Comparison of ENCODE assay signal across 8 mouse cellular contexts in the genomic region with DNA sequence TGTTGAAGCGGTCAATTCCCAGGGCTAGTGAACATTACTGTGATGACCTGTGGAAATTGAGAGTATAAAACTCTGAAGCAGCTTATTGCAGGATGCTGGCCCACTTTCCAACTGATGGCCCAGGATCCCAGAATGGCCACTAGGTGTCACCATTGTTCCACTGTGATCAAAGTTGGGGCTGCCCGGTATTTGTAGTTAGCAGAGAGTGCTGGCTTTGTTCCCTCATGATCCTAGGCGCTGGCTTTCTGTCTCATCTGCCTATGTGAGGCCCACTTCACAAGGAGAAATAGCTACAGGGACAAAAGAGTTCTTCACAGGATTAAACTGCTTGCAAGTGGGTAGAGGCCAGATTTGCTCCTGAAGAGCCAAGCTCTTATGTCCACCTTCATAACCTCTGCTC. TPM values are rescaled to one million over a fixed set of nuclear protein-coding genes. Genes with fewer than 3 reads are reported as not detected.
A peak's percentile ranks its signal among the peaks of the same experiment; 100 is the strongest.
DNase-seq lines count a peak whose midpoint lies in the region; ATAC-seq and TF ChIP-seq lines count a peak whose summit lies in the region.

No protein-coding gene starts in this region.

- peak; percentile 80 for DNase-seq in A20 (ENCODE audit: low read depth, low spot score)
- DNase-seq in adrenal gland, postnatal 36 days, result peak; percentile 81 to 82
- DNase-seq in heart, adult 8-10 months (ENCODE audit: low spot score), result peak; percentile 88
- peak; percentile 86 for DNase-seq in kidney, adult 9 months
- DNase-seq in midbrain, postnatal 0 days (ENCODE audit: low spot score), result peak; percentile 93
- peak; percentile 58 to 80 for DNase-seq in spleen, postnatal 10 days (ENCODE audit: low spot score in 2 of 2)

- H3K4me2 ChIP-seq in embryonic facial prominence, embryonic 12.5 days (replicated peaks), result no peak overlapping the region
- H3K4me2 ChIP-seq in limb, embryonic 13.5 days (replicated peaks), result no peak overlapping the region
- no peak overlapping the region for H3K4me2 ChIP-seq in midbrain, postnatal 0 days (ENCODE audit: low read depth, low read length, poor library complexity, severe bottlenecking)

- H3K9ac ChIP-seq in embryonic facial prominence, embryonic 12.5 days, result no peak overlapping the region
- no peak overlapping the region for H3K9ac ChIP-seq in limb, embryonic 13.5 days
- H3K9ac ChIP-seq in midbrain, postnatal 0 days (replicated peaks; ENCODE audit: low read length, poor library complexity, severe bottlenecking), result no peak overlapping the region

- WGBS in embryonic facial prominence, embryonic 12.5 days, result 7% methylated on average over 3 of the region's 3 CpGs
- 7% methylated on average over 3 of the region's 3 CpGs for WGBS in limb, embryonic 13.5 days
- WGBS in midbrain, postnatal 0 days, result 6% methylated on average over 3 of the region's 3 CpGs

- no peaks in the 10 kb centered on the region for H3K9me3 ChIP-seq in embryonic facial prominence, embryonic 12.5 days
- no peaks in the 10 kb centered on the region for H3K9me3 ChIP-seq in limb, embryonic 13.5 days
- H3K9me3 ChIP-seq in midbrain, postnatal 0 days (ENCODE audit: low read length), result no peaks in the 10 kb centered on the region

- no peak overlapping the region for H3K4me3 ChIP-seq in embryonic facial prominence, embryonic 12.5 days
- no peak overlapping the region for H3K4me3 ChIP-seq in limb, embryonic 13.5 days
- H3K4me3 ChIP-seq in midbrain, postnatal 0 days (ENCODE audit: low read depth, low read length), result no peak overlapping the region

- TF ChIP-seq CTCF in midbrain, postnatal 0 days (IDR thresholded peaks at IDR 0.05), result peak; percentile 98

- no peak overlapping the region for H3K27ac ChIP-seq in embryonic facial prominence, embryonic 12.5 days
- no peak overlapping the region for H3K27ac ChIP-seq in limb, embryonic 13.5 days
- 0 out of 2 replicates have a peak overlapping the region, but pooled peaks have one; percentile 39 for H3K27ac ChIP-seq in midbrain, postnatal 0 days (ENCODE audit: low read depth, low read length)

- no peaks in the 10 kb centered on the region for H3K4me1 ChIP-seq in embryonic facial prominence, embryonic 12.5 days
- H3K4me1 ChIP-seq in limb, embryonic 13.5 days, result 0 out of 2 replicates have a peak, but pooled peaks cover 6% of the 10 kb centered on the region
- H3K4me1 ChIP-seq in midbrain, postnatal 0 days (ENCODE audit: insufficient read depth, low read length), result no peaks in the 10 kb centered on the region

- peak; percentile 68; the same call in 1 of the 2 replicates for ATAC-seq in embryonic facial prominence, embryonic 12.5 days (ENCODE audit: insufficient number of reproducible peaks, insufficient read depth, low FRiP score, low TSS enrichment)
- ATAC-seq in limb, embryonic 13.5 days (ENCODE audit: low FRiP score, low read depth), result peak; percentile 88
- peak; percentile 81 for ATAC-seq in midbrain, postnatal 0 days (ENCODE audit: low FRiP score)

- H3K36me3 ChIP-seq in embryonic facial prominence, embryonic 12.5 days, result peaks cover 2% of the 10 kb centered on the region
- H3K36me3 ChIP-seq in limb, embryonic 13.5 days, result peaks cover 6% of the 10 kb centered on the region
- peaks cover 6% of the 10 kb centered on the region for H3K36me3 ChIP-seq in midbrain, postnatal 0 days (ENCODE audit: insufficient read depth, low read length)

- H3K27me3 ChIP-seq in embryonic facial prominence, embryonic 12.5 days, result no peaks in the 10 kb centered on the region
- H3K27me3 ChIP-seq in limb, embryonic 13.5 days, result no peaks in the 10 kb centered on the region
- H3K27me3 ChIP-seq in midbrain, postnatal 0 days (ENCODE audit: insufficient read depth, low read length), result no peaks in the 10 kb centered on the region

RNA-seq across cellular contexts. Expression of a gene that starts 7.0 kb away (rescaled TPM):
- 10 to 100 TPM; 10.8 to 11.3 TPM for total RNA-seq in adrenal gland, postnatal 36 days (2021)
- polyA plus RNA-seq in embryonic facial prominence, embryonic 12.5 days (2016; fragmentation: Nextera tagmentation; extraction: Ambion mirVana), result 42.7 and 47.1 TPM in 2 replicates
- 10 to 100 TPM in 2 of 4 experiments, 1 to 10 TPM in 2; 6.5 to 10.8 (median 9.4) TPM for total RNA-seq in heart, adult 8-10 months (2022)
- polyA plus RNA-seq in limb, embryonic 13.5 days (2015; fragmentation: Nextera tagmentation; extraction: Ambion mirVana), result 31.0 and 33.0 TPM in 2 replicates
- 3.1 and 3.7 TPM in 2 replicates for total RNA-seq in midbrain, postnatal 0 days (2014; rRNA removed)
- polyA plus RNA-seq in midbrain, postnatal 0 days (2015; fragmentation: Nextera tagmentation; extraction: Ambion mirVana), result 17.4 and 21.2 TPM in 2 replicates

RNA-seq across cellular contexts. Expression of a gene that starts 17.9 kb away (rescaled TPM):
- total RNA-seq in adrenal gland, postnatal 36 days (2021), result 1 to 10 TPM in 1 of 2 experiments, under 1 TPM in 1; 0.66 to 1.2 TPM
- 0.36 TPM in 1 of 2 replicates, not detected in the other for polyA plus RNA-seq in embryonic facial prominence, embryonic 12.5 days (2016; fragmentation: Nextera tagmentation; extraction: Ambion mirVana)
- 1 to 10 TPM in 1 of 4 experiments, under 1 TPM in 2, not detected in 1; 0.41 to 1.1 (median 0.84) TPM for total RNA-seq in heart, adult 8-10 months (2022)
- polyA plus RNA-seq in limb, embryonic 13.5 days (2015; fragmentation: Nextera tagmentation; extraction: Ambion mirVana), result 0.31 TPM in 1 of 2 replicates, not detected in the other
- 1.5 TPM in 1 of 2 replicates, not detected in the other for total RNA-seq in midbrain, postnatal 0 days (2014; rRNA removed)
- polyA plus RNA-seq in midbrain, postnatal 0 days (2015; fragmentation: Nextera tagmentation; extraction: Ambion mirVana), result 1.1 and 1.2 TPM in 2 replicates

RNA-seq across cellular contexts. Expression of a gene that starts 22.1 kb away (rescaled TPM):
- 100 to 1,000 TPM; 304 to 318 TPM for total RNA-seq in adrenal gland, postnatal 36 days (2021)
- polyA plus RNA-seq in embryonic facial prominence, embryonic 12.5 days (2016; fragmentation: Nextera tagmentation; extraction: Ambion mirVana), result 113 and 116 TPM in 2 replicates
- 10 to 100 TPM; 37.5 to 47.2 (median 42.3) TPM for total RNA-seq in heart, adult 8-10 months (2022)
- polyA plus RNA-seq in limb, embryonic 13.5 days (2015; fragmentation: Nextera tagmentation; extraction: Ambion mirVana), result 113 and 116 TPM in 2 replicates
- total RNA-seq in midbrain, postnatal 0 days (2014; rRNA removed), result 33.0 and 41.9 TPM in 2 replicates
- 92.5 and 102 TPM in 2 replicates for polyA plus RNA-seq in midbrain, postnatal 0 days (2015; fragmentation: Nextera tagmentation; extraction: Ambion mirVana)

RNA-seq across cellular contexts. Expression of a gene that starts 40.5 kb away (rescaled TPM):
- total RNA-seq in adrenal gland, postnatal 36 days (2021), result 10 to 100 TPM; 19.0 to 22.8 TPM
- 28.1 and 31.5 TPM in 2 replicates for polyA plus RNA-seq in embryonic facial prominence, embryonic 12.5 days (2016; fragmentation: Nextera tagmentation; extraction: Ambion mirVana)
- 10 to 100 TPM; 41.3 to 52.2 (median 46.7) TPM for total RNA-seq in heart, adult 8-10 months (2022)
- 31.7 and 33.8 TPM in 2 replicates for polyA plus RNA-seq in limb, embryonic 13.5 days (2015; fragmentation: Nextera tagmentation; extraction: Ambion mirVana)
- total RNA-seq in midbrain, postnatal 0 days (2014; rRNA removed), result 10.5 and 14.6 TPM in 2 replicates
- 21.6 and 23.3 TPM in 2 replicates for polyA plus RNA-seq in midbrain, postnatal 0 days (2015; fragmentation: Nextera tagmentation; extraction: Ambion mirVana)

RNA-seq across cellular contexts. Expression of a gene that starts 44.8 kb away (rescaled TPM):
- 10 to 100 TPM; 61.6 to 76.4 TPM for total RNA-seq in adrenal gland, postnatal 36 days (2021)
- 54.1 and 55.0 TPM in 2 replicates for polyA plus RNA-seq in embryonic facial prominence, embryonic 12.5 days (2016; fragmentation: Nextera tagmentation; extraction: Ambion mirVana)
- 10 to 100 TPM; 22.9 to 27.2 (median 24.1) TPM for total RNA-seq in heart, adult 8-10 months (2022)
- 51.1 and 54.3 TPM in 2 replicates for polyA plus RNA-seq in limb, embryonic 13.5 days (2015; fragmentation: Nextera tagmentation; extraction: Ambion mirVana)
- 74.0 and 75.5 TPM in 2 replicates for total RNA-seq in midbrain, postnatal 0 days (2014; rRNA removed)
- polyA plus RNA-seq in midbrain, postnatal 0 days (2015; fragmentation: Nextera tagmentation; extraction: Ambion mirVana), result 62.5 and 67.2 TPM in 2 replicates
